Mouse (Mus musculus) ES-E14 (cell line): ENCODE measurements around the gene Abhd15. TPM values are rescaled to one million over a fixed set of nuclear protein-coding genes. Genes with fewer than 3 reads are reported as not detected.

ENCODE experiments used
- DNase-seq: peaks from one replicate; pipeline ENCODE4 v3.0.0-alpha.2; 2013; ENCODE audit warnings: low read depth, low spot score
- H3K27ac ChIP-seq: 2 replicates; pipeline ENCODE4 v1.5.1; 2012; ENCODE audit warnings: low read depth, mild to moderate bottlenecking, low read length, moderate library complexity, mixed read lengths; ENCODE audit not compliant: poor library complexity, insufficient read depth, severe bottlenecking
- H3K36me3 ChIP-seq: 2 replicates; pipeline ENCODE4 v1.6.1; 2012; ENCODE audit warnings: mild to moderate bottlenecking, low read length, moderate library complexity, mixed read lengths; ENCODE audit not compliant: control insufficient read depth, poor library complexity, insufficient read depth, severe bottlenecking
- H3K4me1 ChIP-seq, 2 experiments: fragments of 150-350 bp in 1 of 2; sonication (generic) in 1 of 2; 2 replicates each; pipeline ENCODE4 v1.6.1; 2012; ENCODE audit warnings: low read length in 2 of 2, mild to moderate bottlenecking in 1 of 2, mixed read lengths in 1 of 2; ENCODE audit not compliant: control insufficient read depth in 2 of 2, insufficient read depth in 2 of 2, poor library complexity in 1 of 2
- H3K4me3 ChIP-seq, 2 experiments: fragments of 150-350 bp in 1 of 2; sonication (generic) in 1 of 2; 2 replicates each; pipeline ENCODE4 v1.5.1; 2012; ENCODE audit warnings: low read length in 2 of 2, low read depth in 1 of 2, mild to moderate bottlenecking in 1 of 2, mixed read lengths in 1 of 2; ENCODE audit not compliant: insufficient read depth in 1 of 2, poor library complexity in 1 of 2, severe bottlenecking in 1 of 2
- H3K9ac ChIP-seq: 2 replicates; pipeline ENCODE4 v1.6.1; 2012; ENCODE audit warnings: low read depth, mild to moderate bottlenecking, low read length, mixed read lengths; ENCODE audit not compliant: poor library complexity, insufficient read depth, severe bottlenecking
- H3K9me3 ChIP-seq: fragments of 150-350 bp; sonication (generic); 2 replicates; pipeline ENCODE4 v1.6.1; 2012; ENCODE audit warnings: low read depth, mild to moderate bottlenecking, low read length; ENCODE audit not compliant: control insufficient read depth, insufficient read depth
- CHD2 ChIP-seq: IDR thresholded peaks from 2 replicates; pipeline ENCODE4 v1.6.1; 2014; ENCODE audit warnings: mild to moderate bottlenecking, low read depth, low read length, inconsistent platforms
- HCFC1 ChIP-seq: IDR thresholded peaks from 2 replicates; pipeline ENCODE4 v1.6.1; 2012; ENCODE audit warnings: low read length, inconsistent platforms, borderline replicate concordance; ENCODE audit not compliant: insufficient read depth
- MAFK ChIP-seq: IDR thresholded peaks from 2 replicates; pipeline ENCODE4 v1.6.1; 2014; ENCODE audit warnings: mild to moderate bottlenecking, low read depth, low read length, inconsistent platforms; ENCODE audit not compliant: insufficient read depth
- ZC3H11A ChIP-seq: IDR thresholded peaks from 2 replicates; pipeline ENCODE4 v1.6.1; 2012; ENCODE audit warnings: low read depth, mild to moderate bottlenecking, inconsistent platforms, low read length, borderline replicate concordance
- ZNF384 ChIP-seq: IDR thresholded peaks from 2 replicates; pipeline ENCODE4 v1.6.1; 2012; ENCODE audit warnings: low read depth, low read length, inconsistent platforms
- in situ Hi-C, 2 experiments: fragments of 600-800 bp; cut with MboI; formaldehyde crosslinking; loops; one replicate each; pipeline ENCODE4 v1.15.1; 2025; ENCODE audit warnings: low sequenced_read_pairs in 2 of 2, inconsistent platforms in 1 of 2; ENCODE audit not compliant: unreplicated experiment in 2 of 2
- total RNA-seq: library from RNA; depleted of rRNA; stranded (reverse); fragments of 300-350 nt; gene quantifications from 2 replicates; pipeline ENCODE4 v1.2.3, GENCODE M21; 2012

Gene Abhd15
- total RNA-seq, 1 experiment: 1.7 TPM

DNA sequence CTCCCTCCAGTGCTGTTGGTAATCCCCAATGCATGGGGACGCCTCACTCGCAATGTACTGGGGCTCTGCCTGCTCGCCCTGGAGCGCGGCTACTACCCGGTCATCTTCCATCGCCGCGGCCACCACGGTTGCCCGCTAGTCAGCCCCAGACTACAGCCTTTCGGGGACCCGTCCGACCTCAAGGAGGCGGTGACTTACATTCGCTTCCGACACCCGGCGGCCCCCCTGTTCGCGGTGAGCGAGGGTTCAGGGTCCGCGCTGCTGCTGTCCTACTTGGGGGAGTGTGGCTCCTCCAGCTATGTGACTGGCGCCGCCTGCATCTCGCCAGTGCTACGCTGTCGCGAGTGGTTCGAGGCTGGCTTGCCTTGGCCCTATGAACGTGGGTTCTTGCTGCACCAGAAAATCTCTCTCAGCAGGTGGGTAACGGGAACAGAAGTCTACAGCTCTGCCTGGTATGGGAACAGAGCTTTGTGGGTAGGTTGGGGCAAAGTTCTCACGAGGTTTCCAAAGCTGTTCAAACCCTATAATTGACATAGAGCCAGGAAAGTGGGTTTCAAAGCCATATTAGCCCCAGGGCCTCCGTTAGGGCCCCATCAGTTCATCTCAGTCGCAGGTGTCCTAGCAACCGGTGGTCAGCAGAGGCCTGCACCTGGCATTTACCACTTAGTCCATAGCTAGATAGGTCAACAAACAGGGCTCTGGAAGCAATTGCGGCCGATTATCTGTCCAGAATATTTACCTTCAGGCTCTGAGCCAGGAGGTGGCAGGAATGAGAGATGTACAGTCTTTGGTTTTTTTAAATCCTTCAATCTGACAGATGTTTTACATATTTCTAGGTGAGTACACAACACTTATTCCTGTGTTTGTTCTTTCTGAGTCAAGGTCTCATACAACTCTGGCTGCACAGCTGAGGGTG, 974 bp downstream of the Abhd15 start, which contains the start of gene Trp53i13:
Gene Trp53i13, minus strand, starts transcription at position 344 of the 916 bp plus-strand sequence.
- no peak within 1 kb of the TSS for H3K27ac ChIP-seq
- H3K9me3 ChIP-seq: no peaks in the 10 kb centered on the region
- H3K9ac ChIP-seq: peak within 1 kb of the TSS; percentile 34
- TF ChIP-seq ZC3H11A: no peak
- TF ChIP-seq CHD2: no peak
- no peak for TF ChIP-seq ZNF384
- no peak for TF ChIP-seq HCFC1
- no peak for TF ChIP-seq MAFK
- H3K36me3 ChIP-seq: no peaks in the 10 kb centered on the region
- H3K4me3 ChIP-seq: peak within 1 kb of the TSS; percentile 66 to 69
- no peak for DNase-seq
- H3K4me1 ChIP-seq: peaks cover 2 to 10% of the 10 kb centered on the region in 2 experiments
- in situ Hi-C loops: no loop called here

DNA sequence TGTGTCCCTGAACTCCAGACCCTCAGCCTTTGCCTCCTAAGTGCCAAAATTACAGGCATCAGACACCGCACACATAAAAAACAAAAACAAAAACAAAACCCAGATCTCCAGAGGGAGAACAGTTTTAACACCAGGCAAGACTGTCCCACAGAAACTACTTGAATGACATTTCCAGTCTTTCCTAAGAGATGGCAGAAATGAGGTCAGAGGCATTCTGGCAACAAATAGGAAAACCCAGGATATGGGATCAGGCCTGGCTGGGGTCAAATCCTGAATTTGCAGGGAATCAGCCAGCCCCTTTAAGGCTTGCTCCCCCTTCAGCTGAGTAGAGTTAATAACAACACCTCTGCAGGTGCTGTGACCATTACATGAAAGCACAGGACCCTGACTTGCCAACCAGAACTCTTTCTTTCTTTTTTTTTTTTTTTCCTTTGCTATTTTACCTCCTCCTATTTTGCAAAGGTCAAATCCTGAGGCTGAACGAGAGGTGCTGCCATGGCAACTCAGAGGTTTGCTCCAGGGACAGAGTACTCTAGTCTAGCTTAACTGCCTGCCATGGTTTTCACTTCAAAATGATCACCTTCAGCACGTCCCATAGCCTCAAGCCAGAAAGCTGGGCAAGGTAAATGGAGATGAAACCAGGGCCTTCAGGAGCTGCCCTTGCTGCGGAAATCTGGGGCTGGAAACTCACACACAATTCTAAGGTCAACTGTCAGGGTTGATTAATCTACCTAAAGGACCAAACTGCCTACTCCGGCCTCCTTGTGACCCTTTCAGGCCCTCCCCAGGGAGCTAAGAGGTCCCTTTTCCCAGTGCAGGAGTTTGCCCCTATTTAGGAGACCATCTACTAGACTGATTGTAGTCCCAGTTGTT, 1.9 kb downstream of the Abhd15 start:
- no peaks in the 10 kb centered on the region for H3K36me3 ChIP-seq
- no peak for TF ChIP-seq CHD2
- in situ Hi-C loops: no loop called here
- peaks cover 2 to 10% of the 10 kb centered on the region in 2 experiments for H3K4me1 ChIP-seq
- H3K9ac ChIP-seq: no peak overlapping the region
- H3K4me3 ChIP-seq: no peak overlapping the region
- no peaks in the 10 kb centered on the region for H3K9me3 ChIP-seq
- no peak for DNase-seq
- no peak overlapping the region for H3K27ac ChIP-seq

DNA sequence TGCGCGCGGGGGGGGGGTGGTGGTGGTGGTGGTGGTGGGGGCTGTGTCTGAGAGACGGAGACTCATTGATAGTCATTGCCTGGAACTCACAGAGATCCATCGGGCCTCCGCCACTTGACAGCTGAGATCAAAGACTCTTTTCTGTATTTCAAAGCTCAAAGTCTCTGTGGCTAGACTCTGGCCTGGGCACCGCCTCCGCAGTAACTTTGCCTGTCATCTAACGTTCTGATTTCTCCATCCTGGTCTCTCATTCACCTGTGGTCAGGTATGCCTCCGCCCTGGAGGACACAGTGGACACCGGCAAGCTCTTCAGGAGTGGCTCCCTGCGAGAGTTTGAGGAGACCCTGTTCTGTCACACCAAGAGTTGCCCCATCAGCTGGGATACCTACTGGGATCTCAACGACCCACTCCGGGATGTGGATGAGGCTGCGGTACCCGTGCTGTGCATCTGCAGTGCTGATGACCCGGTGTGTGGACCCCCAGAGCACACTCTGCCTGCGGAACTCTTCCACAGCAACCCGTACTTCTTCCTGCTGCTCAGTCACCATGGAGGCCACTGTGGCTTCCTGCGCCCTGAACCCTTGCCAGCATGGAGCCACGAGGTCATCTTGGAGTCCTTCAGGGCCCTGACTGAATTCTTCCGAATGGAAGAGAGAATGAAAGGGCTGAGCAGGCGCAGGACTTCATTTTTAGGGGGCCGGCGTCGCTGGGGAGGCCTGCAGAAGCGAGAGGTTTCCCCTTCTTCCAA, 3.3 kb downstream of the Abhd15 start:
- no peak for TF ChIP-seq CHD2
- TF ChIP-seq ZNF384: no peak
- TF ChIP-seq HCFC1: no peak
- Histone ChIP-seq H3K27ac (no peak overlapping the region), H3K36me3 (no peaks in the 10 kb centered on the region), H3K4me1 (peaks cover 2 to 6% of the 10 kb centered on the region in 2 experiments; a peak in 3 of 4 replicates), H3K4me3 (no peak overlapping the region), H3K9ac (no peak overlapping the region), H3K9me3 (no peaks in the 10 kb centered on the region)
- in situ Hi-C loops: no loop called here
- DNase-seq: no peak

DNA sequence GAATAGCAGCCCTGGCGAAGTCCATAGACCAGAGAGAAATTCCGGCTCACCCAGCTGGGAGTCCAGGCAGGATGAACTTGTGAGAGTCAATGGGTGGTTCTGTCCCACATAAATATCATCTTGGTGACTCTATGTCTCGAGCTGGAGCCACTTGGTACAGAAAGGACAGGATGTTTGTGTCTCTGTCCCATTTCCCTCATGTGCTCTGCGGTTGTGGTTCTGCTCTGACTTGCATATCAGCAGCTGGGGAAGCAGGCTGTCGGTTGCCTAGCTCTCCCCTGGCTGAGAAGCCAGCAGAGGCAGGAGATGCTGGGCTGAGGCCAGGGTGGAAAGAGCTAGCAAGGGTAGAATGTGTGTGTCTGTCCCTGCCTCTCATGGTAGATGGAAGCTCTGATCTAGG, 4.1 kb downstream of the Abhd15 start, which contains the start of gene Gm10392:
Gene Gm10392, minus strand, starts transcription at position 156 of the 400 bp plus-strand sequence.
- no peaks in the 10 kb centered on the region for H3K36me3 ChIP-seq
- no peak within 1 kb of the TSS for H3K27ac ChIP-seq
- in situ Hi-C loops: no loop called here
- peaks cover 0 to 6% of the 10 kb centered on the region in 2 experiments; a peak in 2 of 4 replicates for H3K4me1 ChIP-seq
- H3K9me3 ChIP-seq: no peaks in the 10 kb centered on the region
- no peak for DNase-seq
- H3K4me3 ChIP-seq: no peak within 1 kb of the TSS
- no peak within 1 kb of the TSS for H3K9ac ChIP-seq
- TF ChIP-seq MAFK (no peak), HCFC1 (no peak), ZNF384 (no peak), CHD2 (no peak), ZC3H11A (no peak)
